Mouse (Mus musculus): Measurements from ENCODE around the gene Tfr2.

The Tfr2 gene

DNA sequence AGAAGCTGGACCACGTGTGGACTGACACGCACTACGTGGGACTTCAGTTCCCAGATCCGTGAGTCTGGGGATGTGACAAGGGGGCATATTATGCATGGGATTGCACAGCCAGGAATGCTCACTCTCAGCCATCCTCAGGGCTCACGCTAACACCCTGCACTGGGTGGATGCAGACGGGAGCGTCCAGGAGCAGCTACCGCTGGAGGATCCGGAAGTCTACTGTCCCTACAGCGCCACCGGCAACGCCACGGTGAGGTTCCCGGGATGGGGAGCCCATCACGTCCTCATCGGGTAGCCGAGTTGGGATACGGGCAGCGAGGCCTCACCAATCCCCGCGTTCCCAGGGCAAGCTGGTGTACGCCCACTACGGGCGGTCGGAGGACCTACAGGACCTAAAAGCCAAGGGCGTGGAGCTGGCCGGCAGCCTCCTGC, 4.8 kb downstream of the Tfr2 start:
- in situ Hi-C loops (cut with MboI; ENCODE audit: low sequenced_read_pairs): no loop called here

DNA sequence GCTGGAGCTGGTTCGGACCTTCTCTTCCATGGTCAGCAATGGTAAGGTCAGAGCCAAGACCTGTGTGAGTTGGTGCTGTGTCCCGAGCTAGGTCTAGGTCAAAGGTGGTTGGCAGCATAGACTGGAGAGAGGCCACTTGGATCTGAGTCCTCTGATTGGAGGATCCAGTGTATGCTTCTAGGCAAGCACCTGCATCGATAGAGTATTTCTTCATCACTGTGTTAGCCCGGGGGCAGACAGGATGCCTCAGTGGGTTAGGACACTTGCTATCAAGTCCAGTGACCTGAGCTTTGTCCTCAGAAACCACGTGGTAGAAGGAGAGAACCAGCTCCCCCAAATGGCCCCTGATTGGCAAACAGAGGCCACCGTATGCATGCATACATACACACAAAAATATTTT, 10.6 kb downstream of the Tfr2 start:
- in situ Hi-C loops (cut with MboI; ENCODE audit: low sequenced_read_pairs): no loop called here

DNA sequence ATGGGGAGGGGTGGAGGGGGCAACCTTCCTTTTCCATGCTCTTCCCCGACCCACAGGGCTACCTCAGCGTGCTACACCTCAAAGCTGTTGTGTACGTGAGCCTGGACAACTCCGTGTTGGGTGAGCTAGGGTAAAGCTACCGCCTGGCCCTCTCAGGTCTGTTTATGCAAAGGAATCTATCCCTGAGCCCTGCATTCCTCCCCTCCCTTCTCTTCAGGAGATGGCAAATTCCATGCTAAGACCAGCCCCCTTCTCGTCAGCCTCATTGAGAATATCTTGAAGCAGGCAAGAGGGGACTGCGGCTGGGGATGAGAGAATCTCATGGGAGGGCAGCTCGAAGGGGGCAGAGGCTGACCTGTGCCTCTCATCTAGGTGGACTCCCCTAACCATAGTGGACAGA, 13.1 kb downstream of the Tfr2 start:
- in situ Hi-C loops (cut with MboI; ENCODE audit: low sequenced_read_pairs): no loop called here

DNA sequence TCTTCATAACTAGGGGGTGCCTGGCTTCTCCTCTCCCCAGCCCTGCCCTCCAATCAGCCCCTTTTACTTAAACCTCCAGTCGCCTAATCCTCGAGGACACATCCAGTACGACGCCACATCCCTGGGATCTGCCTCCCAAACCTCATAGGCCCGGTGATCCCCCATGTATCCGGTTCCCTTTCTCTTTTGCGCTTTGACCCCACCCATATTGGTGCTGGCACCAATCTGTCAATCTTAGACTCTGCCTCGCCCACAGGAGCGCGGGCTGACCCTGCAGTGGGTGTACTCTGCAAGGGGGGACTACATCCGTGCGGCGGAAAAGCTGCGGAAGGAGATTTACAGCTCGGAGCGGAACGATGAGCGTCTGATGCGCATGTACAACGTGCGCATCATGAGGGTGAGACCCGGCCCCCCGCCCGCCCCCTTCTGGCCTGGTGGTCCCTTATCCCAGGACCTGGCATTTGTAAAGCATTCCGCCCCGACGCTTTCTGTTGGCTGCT, 14.1 kb downstream of the Tfr2 start:
- in situ Hi-C loops (cut with MboI; ENCODE audit: low sequenced_read_pairs): no loop called here

DNA sequence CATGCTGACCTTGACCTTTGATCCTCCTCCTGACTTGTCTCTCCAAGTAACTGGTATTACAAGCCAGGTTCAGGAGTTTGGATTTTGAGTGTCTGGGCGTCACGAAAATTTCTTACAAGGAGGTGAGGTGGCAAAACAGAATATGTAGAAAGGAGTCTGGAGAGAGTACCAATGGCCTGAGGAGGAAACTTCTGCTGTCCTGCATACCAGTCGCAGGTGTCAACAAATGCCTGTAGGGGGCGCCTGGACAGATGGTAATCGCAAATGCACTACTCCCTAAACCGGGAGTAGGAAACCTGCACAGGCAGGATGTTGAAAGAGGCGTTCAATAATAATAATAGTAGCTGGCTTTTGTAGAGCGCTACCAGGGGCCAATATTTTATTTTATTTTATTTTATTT, 15.3 kb downstream of the Tfr2 start:
- in situ Hi-C loops (cut with MboI; ENCODE audit: low sequenced_read_pairs): no loop called here

DNA sequence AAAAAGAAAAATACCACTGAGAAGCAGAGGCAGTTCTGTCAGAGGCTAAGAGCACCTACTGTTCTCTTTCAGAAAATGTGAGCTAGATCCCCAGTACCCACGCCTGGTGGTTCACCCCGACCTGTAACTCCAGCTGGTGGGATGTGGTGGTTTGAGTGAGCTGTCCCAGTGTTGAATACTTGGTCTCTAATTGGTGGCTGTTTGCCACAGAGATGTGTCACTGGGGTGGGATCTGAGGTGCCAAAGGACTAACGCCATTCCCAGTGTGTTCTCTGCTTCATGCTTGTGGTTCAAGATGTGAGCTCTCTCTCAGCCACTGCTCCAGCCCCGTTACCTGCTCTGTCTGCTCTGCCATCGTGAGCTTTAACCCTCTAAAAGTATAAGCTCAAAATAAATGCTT, 20.9 kb downstream of the Tfr2 start:
- in situ Hi-C loops (cut with MboI; ENCODE audit: low sequenced_read_pairs): no loop called here

DNA sequence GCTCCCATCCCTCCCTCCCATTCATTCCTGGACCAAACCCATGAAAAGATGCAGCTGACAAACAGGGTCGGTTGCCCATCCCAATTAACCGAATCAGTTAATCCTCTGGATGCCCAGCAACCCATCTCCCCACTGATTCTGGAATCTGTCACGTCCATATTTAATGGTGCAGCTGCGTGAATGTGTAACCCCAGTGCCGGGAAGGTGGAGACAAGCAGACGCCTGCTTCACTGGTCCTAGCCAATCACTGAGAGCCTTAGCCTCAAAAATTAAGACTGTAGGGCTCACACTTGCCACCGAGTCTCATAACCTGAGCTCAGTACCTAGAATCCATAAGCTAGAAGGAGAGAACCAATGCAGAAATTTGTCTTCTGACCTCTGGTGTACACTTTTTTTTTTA, 26.3 kb downstream of the Tfr2 start:
- in situ Hi-C loops (cut with MboI; ENCODE audit: low sequenced_read_pairs): no loop called here

DNA sequence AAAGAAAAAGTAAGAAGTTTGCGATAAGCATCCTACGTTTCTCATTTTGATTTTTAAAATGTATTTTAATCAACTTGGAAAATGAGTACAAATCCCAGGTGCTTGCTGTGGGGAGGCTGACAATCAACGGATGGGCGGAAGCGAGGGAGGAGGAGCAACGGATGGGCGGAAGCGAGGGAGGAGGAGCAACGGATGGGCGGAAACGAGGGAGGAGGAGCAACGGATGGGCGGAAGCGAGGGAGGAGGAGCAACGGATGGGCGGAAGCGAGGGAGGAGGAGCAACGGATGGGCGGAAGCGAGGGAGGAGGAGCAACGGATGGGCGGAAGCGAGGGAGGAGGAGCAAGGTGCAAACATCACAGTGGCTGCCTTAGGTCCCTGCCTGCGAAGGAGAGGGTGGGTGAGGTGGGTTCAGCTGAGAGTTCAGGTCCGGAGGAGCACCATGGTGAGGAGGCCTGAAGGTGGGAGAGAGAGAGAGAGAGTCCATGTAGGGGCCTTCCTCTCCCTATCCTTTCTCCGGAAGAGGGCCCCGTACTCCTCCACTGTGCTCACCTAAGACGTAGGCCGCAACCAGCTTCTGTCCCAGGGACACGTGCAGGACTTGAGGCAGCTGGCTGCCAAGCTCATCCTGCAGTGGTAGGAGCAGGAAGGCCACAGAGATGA, 27.1 kb downstream of the Tfr2 start:
- in situ Hi-C loops (cut with MboI; ENCODE audit: low sequenced_read_pairs): no loop called here

DNA sequence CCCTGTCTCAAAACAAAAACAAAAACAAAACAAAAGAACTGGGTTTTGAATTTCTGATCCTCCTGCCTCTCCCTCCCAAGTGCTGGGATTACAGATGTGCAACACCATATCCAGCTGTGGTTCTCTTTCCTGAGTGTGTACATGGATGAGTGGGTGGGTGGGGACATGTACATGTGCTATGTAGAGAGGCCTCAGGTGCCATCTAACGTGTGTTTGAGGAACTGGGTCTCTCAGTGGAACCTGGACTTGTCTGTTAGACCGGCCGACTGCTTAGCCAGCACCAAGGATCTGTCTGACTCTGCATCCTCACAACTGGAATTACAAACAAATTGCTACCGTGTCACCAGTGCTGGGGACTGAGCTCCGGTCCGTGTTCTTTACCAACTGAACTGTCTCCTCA, 28.0 kb downstream of the Tfr2 start:
- in situ Hi-C loops (cut with MboI; ENCODE audit: low sequenced_read_pairs): no loop called here

DNA sequence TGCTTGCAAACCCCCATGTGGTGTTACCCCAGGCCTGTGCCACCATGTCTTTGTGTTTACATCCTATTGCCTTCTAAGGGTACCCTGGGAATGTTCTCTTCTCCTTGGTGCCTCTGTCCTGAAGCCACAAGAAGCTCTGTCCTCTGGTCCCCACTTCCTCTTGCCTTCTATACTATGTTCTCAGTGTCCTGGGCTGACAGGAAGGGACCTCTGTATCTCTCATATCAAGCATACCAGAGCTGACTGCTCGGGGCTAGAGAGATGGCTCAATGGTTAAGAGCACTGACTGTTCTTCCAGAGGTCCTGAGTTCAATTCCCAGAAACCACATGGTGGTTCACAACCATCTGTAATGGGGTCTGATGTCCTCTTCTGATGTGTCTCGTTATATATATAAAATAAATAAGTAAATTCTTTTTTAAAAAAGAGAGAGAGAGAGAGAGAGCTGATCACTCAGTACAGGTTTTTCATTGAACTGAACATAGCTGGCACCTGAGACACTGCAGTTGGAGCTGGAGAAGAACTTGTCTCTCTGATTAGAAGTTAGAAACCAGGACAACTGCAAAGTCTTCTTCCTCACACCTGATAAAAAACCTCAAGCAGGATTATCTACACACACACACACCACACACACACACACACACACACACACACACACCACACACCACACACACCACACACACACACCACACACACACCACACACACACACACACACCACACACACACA, 28.6 kb downstream of the Tfr2 start:
- in situ Hi-C loops (cut with MboI; ENCODE audit: low sequenced_read_pairs): no loop called here

DNA sequence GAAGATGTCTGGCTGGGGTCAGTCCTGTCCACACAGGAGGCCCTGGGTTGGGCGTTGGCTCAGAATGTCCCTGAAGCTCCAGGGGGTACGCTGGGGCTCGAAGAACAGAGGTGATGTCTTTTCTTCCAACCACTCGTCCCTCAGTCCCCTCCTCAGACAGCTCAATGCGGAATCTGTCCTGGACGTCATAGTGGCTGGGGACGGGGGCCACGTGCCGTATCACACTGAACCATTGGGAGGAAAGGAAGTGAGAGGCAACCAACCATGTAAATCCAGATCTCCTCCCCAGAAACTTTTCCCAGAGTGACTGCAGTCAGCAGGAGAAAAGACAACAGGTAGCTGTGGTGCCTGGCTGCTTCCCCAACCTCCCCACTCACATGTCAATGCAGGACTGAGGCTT, 30.0 kb downstream of the Tfr2 start:
- in situ Hi-C loops (cut with MboI; ENCODE audit: low sequenced_read_pairs): no loop called here

DNA sequence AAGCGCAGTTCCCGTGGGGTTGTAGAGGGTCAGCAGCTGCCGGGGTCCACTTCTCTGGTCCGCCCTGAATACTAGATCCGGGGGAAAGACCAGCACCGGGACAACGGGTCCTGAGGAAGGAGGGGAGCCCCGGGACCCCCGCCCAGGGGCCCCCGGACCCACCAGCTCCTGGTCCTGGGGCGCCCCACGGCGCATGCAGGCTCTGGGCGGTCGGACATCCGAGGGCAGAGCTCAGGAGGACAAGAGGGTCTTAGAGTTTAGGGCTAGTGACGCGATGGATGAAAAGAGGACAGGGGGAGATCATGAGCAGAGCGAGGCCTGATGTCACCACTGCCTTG, 30.6 kb downstream of the Tfr2 start:
- in situ Hi-C loops (cut with MboI; ENCODE audit: low sequenced_read_pairs): no loop called here

DNA sequence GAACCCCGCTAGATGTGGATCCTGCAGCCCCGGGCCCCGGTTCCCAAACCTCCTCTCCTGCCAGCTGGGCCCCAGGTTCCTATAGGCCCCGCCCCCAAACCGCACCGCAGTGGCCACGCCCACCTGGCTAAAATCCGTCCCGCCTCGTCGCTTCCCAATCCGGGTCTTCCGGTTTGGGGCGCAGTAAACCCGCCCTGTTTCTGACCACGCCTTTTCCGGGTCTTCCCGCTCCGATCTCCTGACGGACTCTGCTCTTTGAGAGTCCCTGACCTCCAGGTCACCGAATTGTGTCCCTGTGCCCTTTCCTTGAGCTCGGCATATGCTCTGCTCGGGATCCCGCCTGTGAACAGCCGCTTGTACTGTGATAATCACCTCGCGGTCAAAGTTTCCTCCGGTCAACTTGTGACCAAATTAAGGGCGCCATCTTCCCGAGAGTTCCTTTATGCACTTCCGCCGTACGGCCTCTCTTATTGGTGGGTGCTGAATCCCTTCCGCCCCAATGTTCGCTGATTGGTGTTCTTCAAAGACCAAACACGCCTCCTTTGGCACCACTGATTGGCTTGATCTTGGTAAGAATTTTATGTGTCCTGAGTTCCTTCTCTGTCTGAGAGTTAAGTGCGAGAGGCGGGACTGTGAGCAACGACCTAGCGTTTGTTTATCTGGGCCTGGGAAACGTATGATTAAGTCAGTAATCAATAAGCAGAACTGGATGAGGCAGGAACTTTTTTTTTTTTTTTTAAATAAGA, 31.2 kb downstream of the Tfr2 start, which contains the start of gene Mospd3:
Mospd3 (minus strand) TSS at position 440 of the 746 bp plus-strand sequence.
- in situ Hi-C loops (cut with MboI; ENCODE audit: low sequenced_read_pairs): no loop called here

DNA sequence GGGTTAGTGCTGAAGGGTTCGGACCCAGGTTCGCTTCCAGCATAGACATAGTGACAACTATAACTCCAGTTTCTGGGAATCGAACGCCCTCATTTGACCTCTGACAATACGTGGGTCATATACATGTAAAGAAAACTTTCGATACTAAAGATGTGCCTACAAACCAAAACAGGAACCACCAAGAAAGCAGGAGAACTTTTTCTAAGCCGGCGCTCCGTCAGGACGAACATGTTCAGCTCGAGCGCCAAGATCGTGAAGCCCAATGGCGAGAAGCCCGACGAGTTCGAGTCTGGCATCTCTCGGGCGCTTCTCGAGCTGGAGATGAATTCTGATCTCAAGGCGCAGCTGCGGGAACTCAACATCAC, 31.7 kb downstream of the Tfr2 start:
- in situ Hi-C loops (cut with MboI; ENCODE audit: low sequenced_read_pairs): no loop called here

DNA sequence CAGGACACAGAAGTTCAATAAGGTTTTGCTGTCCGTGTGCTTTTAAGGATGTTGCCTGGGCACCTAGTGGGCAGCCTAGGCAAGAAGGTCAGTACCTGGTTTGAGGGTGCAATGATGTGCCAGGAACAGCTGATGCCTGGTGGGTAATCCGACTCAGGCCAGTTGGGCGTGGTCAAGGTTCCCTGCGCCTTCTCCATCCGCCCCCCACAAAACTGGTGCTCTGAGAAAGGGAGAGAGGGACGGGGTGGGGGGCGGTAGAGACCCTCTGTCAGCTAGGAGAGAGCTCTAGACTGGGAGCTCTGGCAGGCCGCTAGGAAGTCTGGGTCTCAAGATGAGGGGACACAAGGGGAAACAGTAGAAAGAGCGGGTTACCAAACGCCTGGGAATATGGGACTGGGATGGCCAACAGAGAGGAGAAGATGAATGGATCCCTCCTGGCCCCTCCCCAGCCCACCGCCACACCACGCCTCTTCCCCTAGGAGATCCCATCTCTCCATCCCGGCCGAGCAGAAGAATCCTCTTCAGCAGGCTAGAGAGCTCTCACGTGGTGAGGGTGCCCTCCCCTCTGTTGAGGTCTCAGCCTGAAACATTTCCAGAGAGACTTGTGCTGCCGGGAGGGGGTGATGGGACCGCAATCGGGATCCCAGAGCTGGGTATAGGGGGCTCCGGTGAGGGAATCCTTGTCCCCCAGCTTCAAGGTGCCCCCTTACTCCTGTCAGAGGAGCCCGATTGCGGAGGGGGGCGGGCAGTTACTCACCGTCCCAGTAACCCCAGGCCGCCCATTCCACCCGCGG, 38.4 kb downstream of the Tfr2 start:
- in situ Hi-C loops (cut with MboI; ENCODE audit: low sequenced_read_pairs): no loop called here

DNA sequence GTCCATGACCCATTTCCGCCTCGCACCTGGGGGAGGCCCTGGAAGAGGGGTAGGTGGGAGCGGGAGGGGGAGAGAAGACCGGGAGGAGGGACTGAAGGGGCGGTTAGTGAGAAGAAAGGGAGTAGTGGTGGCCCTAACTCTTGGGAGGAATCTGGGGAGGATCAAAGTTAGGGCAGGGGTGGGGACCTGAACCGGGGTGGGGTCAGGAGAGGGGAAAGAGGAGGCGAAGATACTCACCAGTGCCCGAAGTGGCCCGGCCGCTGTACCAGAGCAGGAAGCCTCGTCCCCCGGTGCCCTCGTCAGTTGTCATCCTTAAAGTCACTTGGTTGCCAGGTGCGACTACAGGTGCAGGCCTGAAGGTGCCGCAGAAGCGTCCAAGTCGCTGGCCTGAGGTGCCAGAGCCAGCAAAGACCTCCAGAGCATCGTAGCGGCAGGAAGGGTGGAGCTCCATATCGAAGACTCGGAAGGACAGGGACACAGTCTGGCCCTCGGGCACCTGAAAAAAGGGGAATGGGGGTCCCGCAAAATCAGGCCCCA, 39.1 kb downstream of the Tfr2 start:
- in situ Hi-C loops (cut with MboI; ENCODE audit: low sequenced_read_pairs): no loop called here

DNA sequence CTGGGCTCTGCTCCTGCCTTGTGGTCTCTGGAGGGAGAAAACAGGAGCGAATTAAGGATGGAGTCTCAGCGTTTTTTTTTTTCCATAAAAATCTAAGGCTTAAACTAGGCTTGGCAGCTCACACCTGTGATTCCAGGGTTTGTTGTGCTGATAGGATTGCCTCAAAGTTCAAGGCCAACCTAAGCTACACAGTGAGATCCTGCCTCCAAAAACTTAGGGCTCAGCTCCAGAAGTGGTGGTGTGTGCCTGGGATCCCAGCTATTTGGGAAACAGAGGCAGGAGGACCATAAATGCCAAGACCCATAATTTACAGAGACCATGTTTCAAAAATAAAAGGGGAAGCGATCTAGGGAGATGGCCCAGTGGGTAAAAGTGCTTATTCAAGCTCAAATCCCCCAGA, 39.7 kb downstream of the Tfr2 start:
- in situ Hi-C loops (cut with MboI; ENCODE audit: low sequenced_read_pairs): no loop called here

DNA sequence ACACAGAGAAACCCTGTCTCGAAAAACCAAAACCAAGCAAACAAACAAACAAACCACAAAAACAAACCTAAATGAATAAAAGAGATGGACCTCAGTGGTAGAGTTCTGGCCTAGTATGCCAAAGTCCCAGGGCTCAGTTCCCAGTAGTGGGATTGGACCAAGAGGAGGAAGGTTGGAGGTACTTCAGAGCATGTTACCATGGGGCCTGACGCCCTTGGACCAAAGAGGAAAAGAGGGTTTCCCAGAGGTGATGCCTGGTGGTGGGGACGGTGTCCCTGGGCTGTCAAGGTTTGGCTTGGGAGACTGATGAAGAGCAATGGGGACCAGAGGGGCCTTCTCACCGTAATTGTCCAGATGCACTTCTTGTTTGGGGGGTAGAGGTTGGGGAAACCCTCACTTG, 40.4 kb downstream of the Tfr2 start:
- in situ Hi-C loops (cut with MboI; ENCODE audit: low sequenced_read_pairs): no loop called here

DNA sequence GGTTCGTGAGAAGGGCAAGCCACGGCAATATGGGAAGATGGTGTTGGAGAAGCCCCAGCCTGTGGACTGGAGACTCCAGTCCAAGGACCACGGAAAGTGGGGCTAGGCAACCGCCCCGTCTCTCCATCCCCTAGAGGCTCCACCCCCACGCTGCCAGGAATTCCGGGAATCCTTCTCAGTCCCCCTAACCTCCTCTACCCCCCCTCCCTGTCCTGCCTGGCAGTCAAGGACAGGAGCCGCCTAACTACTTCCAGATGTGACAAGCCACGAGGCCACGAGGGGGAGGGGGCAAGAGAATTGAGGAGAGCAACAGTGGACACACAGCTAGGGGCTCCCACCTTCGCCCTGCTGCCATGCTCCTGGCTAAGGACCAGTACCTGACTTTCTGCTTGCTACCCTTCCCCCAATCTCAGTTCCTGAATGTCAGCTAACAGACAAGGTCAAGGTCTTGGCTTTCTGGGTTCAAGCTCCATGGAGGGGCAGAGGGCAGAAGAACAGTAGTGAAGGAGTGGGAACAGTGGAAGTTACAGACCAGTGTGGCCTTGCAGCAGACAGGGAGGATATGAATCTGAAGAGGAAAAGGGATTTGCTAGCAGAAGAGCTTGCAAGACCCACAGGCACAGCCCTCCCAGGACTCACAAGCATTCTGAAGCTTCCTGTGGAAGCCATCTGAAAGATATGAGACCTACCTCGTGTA, 41.1 kb downstream of the Tfr2 start:
- in situ Hi-C loops (cut with MboI; ENCODE audit: low sequenced_read_pairs): no loop called here

DNA sequence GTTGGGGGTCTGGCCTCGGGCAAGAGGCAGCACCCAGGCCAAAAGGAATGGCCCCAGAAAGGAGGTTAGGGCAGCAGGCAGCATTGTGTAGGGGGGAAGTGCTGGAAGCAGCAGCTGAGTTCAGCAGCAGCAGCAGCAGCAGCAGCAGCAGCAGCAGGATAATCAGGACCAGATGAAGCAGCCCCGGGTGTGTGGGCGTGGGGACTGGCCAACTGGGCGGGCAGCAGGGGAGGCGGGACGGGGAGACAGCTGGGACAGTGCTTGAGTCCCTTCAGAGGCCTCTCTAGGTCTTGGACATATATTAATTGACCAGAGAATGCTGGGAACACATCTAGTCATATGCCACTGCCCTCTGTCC, 41.6 kb downstream of the Tfr2 start:
- in situ Hi-C loops (cut with MboI; ENCODE audit: low sequenced_read_pairs): no loop called here
